Mouse (Mus musculus) midbrain, embryonic 10.5 days (tissue): ENCODE data around the gene Gm5795. TPM values are rescaled to one million over a fixed set of nuclear protein-coding genes. Genes with fewer than 3 reads are reported as not detected.
"Not testable (repeated sequence)": the region's sequence is repeated elsewhere in the genome, so short reads cannot be mapped to it uniquely, and the experiment has no call there.

Experiments
- DNase-seq: peaks from one replicate; pipeline ENCODE4 v3.0.0-alpha.2; 2017; ENCODE audit warnings: low spot score
- H3K27ac ChIP-seq: fragments of 300-500 bp; sonication (generic); replicated peaks from 2 replicates; pipeline ENCODE4 v1.5.1; 2016; ENCODE audit warnings: mild to moderate bottlenecking
- H3K27me3 ChIP-seq: fragments of 300-500 bp; sonication (generic); 2 replicates; pipeline ENCODE4 v1.6.1; 2016; ENCODE audit warnings: low read depth, mild to moderate bottlenecking; ENCODE audit not compliant: poor library complexity, severe bottlenecking
- H3K36me3 ChIP-seq: fragments of 300-500 bp; sonication (generic); 2 replicates; pipeline ENCODE4 v1.6.1; 2016; ENCODE audit warnings: mild to moderate bottlenecking, moderate library complexity
- H3K4me1 ChIP-seq: fragments of 300-500 bp; sonication (generic); 2 replicates; pipeline ENCODE4 v1.6.1; 2016
- H3K4me3 ChIP-seq: fragments of 300-500 bp; sonication (generic); 2 replicates; pipeline ENCODE4 v1.5.1; 2016; ENCODE audit warnings: mild to moderate bottlenecking, moderate library complexity
- H3K9me3 ChIP-seq: fragments of 300-500 bp; sonication (generic); replicated peaks from 2 replicates; pipeline ENCODE4 v1.6.1; 2016; ENCODE audit warnings: mild to moderate bottlenecking
- WGBS: fragments of 180-500 bp; shearing (Covaris S2); methylation state at CpG from one replicate; pipeline ENCODE4 v1.1.7; 2016; 5-methylcytosine and 5-hydroxymethylcytosine counted together
- polyA plus RNA-seq: library from polyadenylated mRNA; unstranded; fragments of >200 nt; fragmentation: Nextera tagmentation; extraction: Ambion mirVana; gene quantifications from 2 replicates; pipeline ENCODE4 v1.2.1, GENCODE M21; 2016

Gm5795 gene
- polyA plus RNA-seq: not detected in 2 replicates

GRCm38 (mm10) chr14:3187955-3188354 lies at the start of gene Gm5795:
Gene Gm5795, plus strand, starts transcription at chr14:3188255.
- H3K27me3 ChIP-seq, H3K36me3 ChIP-seq, DNase-seq, H3K4me3 ChIP-seq, H3K4me1 ChIP-seq, H3K27ac ChIP-seq, H3K9me3 ChIP-seq: not testable (repeated sequence)
- no CpG with 5 or more reads among the region's 2 CpGs for WGBS

DNA sequence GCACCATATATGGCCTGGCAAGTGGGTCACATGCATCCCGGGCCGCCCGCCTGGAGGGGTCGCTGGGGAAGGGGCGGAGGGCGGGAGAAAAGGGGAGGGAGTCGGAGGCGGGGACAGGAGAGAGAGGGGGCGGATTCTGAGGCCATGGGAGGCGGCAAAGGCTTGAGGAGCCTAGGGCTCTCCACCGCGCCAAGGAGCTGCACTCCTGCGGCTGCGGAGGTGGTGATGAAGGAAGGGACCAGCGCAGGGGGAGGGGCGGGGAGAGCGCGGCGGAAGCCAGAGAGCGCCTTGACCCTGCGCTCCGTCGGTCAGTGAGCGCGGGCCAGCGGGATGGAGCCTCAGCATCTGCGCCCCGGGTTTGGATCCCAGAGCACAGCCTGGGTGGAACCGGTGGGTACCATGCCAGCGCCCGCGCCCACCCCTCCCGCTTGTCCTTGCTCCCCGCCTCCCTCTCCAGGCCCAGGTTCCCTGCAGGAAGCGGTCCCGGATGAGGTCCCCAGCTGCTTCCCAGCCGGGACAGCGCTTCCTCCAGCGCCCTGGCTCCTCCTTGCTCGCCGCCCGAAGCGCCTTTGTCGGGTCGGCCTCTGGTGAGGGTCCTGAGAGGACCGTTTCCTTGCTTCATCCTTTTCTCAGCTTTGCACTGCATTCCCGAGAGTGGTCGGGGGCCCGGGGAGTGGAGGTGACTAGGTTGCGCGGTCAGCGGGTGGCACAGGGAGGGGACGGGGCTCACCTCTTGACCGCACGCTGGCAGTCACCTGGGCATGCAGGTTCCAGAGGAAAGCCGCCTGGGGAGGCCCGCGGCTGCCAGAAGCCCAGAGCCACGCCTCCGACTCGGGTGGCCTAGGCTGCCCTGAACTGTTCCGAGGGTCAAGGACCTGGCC lies 20.5 kb downstream of the Gm5795 start, which contains the start of gene D830030K20Rik:
Gene D830030K20Rik, plus strand, starts transcription at position 217 of the 881 bp plus-strand sequence.
- under 1% methylated on average over 24 of the region's 62 CpGs for WGBS
- H3K27me3 ChIP-seq, H3K9me3 ChIP-seq, H3K4me1 ChIP-seq, H3K36me3 ChIP-seq: not testable (repeated sequence)
- peak; percentile 36 for DNase-seq
- H3K27ac ChIP-seq: 0 out of 2 replicates have a peak within 1 kb of the TSS, but pooled peaks have one; percentile 46
- H3K4me3 ChIP-seq: peak within 1 kb of the TSS; percentile 61

DNA sequence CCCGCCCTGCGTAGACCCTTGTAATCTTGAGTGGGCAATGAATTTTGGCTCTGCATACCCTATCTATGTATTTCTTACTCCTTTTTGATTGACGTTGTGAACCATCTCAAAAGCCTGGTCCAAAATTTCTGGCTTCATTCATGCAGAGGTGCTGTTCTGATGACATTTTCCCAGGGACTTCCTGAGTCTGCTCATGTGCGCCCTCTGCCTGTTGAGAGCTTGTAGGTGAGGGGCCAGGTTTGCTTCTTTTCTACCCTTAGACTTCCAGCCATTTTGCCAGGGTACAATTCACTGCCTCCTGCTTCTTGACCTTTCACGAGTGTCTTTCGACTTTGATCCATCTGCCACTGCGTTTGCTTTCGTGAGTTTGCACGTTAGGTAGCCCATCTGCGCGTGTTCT lies 21.3 kb downstream of the Gm5795 start:
- H3K4me3 ChIP-seq, H3K36me3 ChIP-seq, H3K9me3 ChIP-seq, H3K27me3 ChIP-seq, H3K27ac ChIP-seq, H3K4me1 ChIP-seq: not testable (repeated sequence)
- DNase-seq: peak; percentile 25
- 10% methylated on average over 9 of the region's 11 CpGs for WGBS

Other genes with a start within 250 kb of the Gm5795 start
- not detected in 2 replicates for gene Gm2888, start 158.3 kb upstream of the Gm5795 start, polyA plus RNA-seq
- 2.9 and 3.0 TPM in 2 replicates for gene Gm2897, start 139.0 kb upstream of the Gm5795 start, polyA plus RNA-seq
- gene Gm10340, start 54.3 kb upstream of the Gm5795 start, polyA plus RNA-seq: not detected in 2 replicates
- 11.2 and 12.7 TPM in 2 replicates for gene D830030K20Rik, start 20.2 kb downstream of the Gm5795 start, polyA plus RNA-seq
- not detected in 2 replicates for gene Gm2956, start 144.4 kb downstream of the Gm5795 start, polyA plus RNA-seq
- not detected in 2 replicates for gene Gm10413, start 206.8 kb downstream of the Gm5795 start, polyA plus RNA-seq
- gene Gm10409, start 224.4 kb downstream of the Gm5795 start, polyA plus RNA-seq: 1.5 and 2.0 TPM in 2 replicates
- gene Gm3005, start 239.8 kb downstream of the Gm5795 start, polyA plus RNA-seq: 1.3 and 1.5 TPM in 2 replicates